Mouse (Mus musculus) brain, embryonic 14.5 days (tissue): ENCODE results near the gene Fam189b.

ENCODE experiments used
- CTCF ChIP-seq: fragments of 200-500 bp; IDR thresholded peaks from 2 replicates; pipeline ENCODE4 v1.5.1; 2012; ENCODE audit warnings: inconsistent platforms, mild to moderate bottlenecking, moderate library complexity, borderline replicate concordance; ENCODE audit not compliant: insufficient read depth, insufficient read length; ENCODE audit errors: extremely low read depth
- POLR2A ChIP-seq: fragments of 200-500 bp; IDR thresholded peaks from 2 replicates; pipeline ENCODE4 v1.6.1; 2012; ENCODE audit warnings: mild to moderate bottlenecking, inconsistent platforms, borderline replicate concordance; ENCODE audit not compliant: poor library complexity, insufficient read depth, insufficient read length, severe bottlenecking; ENCODE audit errors: extremely low read depth

DNA sequence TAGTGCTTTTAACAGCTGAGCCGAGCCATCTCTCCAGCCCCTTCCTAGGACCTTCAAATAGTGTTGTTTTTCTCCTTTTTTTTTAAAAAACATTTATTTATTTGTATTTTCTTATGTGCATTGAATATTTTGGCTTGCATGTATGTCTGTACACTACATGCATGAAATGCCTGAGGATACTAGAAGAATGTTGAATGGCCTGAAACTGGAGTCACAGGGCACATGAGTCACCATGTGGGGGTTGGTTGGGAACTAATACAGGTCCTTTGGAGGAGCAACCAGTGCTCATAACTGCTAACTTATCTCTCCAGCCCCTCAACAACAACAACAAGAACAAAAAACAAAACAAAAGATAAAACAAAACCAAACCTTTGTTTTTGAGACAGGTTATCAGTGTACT lies 19.8 kb upstream of the Fam189b start:
- no peak for TF ChIP-seq CTCF
- no peak for TF ChIP-seq POLR2A
